Mouse (Mus musculus) megakaryocyte, embryonic 14.5 days (primary cell): Measurements from ENCODE around the gene Tmem108.

Experiments used
- FLI1 ChIP-seq: IDR thresholded peaks from 2 replicates; pipeline ENCODE4 v1.6.1; 2012; ENCODE audit warnings: low read length, inconsistent platforms, mixed read lengths
- GATA1 ChIP-seq: IDR thresholded peaks from 3 replicates; pipeline ENCODE4 v1.6.1; 2012; ENCODE audit warnings: mixed read lengths, low read length, inconsistent platforms, borderline replicate concordance

- TF ChIP-seq FLI1 (no peak), GATA1 (no peak)
Observed at GRCm38 (mm10) chr9:103548606-103549005, 213.0 kb downstream of the Tmem108 start.
